Mouse (Mus musculus) G1E (cell line): Measurements from ENCODE around the gene Slc22a12.

ENCODE experiments used
- CTCF ChIP-seq: IDR thresholded peaks from 2 replicates; pipeline ENCODE4 v1.5.1; 2012; ENCODE audit warnings: low read depth, low read length, inconsistent platforms, mixed read lengths
- GATA1 ChIP-seq: IDR thresholded peaks from 2 replicates; pipeline ENCODE4 v1.6.1; 2012; ENCODE audit warnings: borderline replicate concordance, low read length, inconsistent platforms, mixed read lengths
- POLR2AphosphoS5 ChIP-seq: IDR thresholded peaks from 2 replicates; pipeline ENCODE4 v1.6.1; 2012; ENCODE audit warnings: low read depth, low read length, inconsistent platforms; ENCODE audit not compliant: insufficient replicate concordance
- TAL1 ChIP-seq: conservative IDR thresholded peaks from 2 replicates; pipeline ENCODE4 v1.6.1; 2012; ENCODE audit warnings: low read depth, low read length, inconsistent platforms, mixed read lengths

DNA sequence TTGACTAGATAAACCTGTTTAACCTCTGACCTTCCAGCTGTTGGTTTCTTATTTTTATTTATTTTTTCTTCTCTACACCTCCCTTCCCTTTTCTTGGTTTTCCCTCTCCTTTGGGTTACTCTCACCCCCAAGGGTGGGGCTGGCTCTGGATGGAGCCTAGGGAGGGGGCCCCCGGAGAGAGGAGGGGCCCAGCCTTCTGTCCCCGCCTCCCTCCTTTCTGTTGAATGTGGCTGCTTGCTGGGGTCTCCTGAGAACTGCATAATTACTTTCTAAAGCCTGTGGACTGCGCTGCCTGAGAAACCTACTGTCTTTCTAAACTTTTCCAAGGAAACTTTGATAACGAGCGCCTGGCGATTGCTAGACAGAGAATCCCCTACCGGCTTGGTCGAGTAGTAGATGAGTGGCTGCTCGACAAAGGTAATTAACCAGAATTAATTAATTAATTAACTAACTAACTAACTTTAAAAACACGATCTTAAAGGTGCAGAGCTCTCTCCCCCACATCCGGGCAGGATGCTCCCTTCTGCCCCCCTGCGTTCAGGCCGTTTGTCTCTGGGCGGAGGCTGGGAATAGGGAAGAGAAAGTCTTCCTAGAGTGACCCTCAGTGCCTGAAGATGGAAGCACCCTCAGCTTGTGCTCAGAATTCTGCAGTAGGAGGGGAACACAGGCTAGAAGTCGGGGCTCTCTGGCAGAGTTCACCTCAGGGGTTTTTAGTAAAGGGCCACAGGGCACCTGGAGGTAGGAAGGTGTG, 29.3 kb downstream of the Slc22a12 start:
- TF ChIP-seq CTCF (no peak), GATA1 (no peak), TAL1 (no peak), POLR2AphosphoS5 (no peak)
